Mouse (Mus musculus) urinary bladder, postnatal 25 days (tissue): Measurements from ENCODE around the gene Sik3.

Experiments used
- DNase-seq: peaks from one replicate; pipeline ENCODE4 v3.0.0; 2022; ENCODE audit warnings: low spot score

Sik3 gene

DNA sequence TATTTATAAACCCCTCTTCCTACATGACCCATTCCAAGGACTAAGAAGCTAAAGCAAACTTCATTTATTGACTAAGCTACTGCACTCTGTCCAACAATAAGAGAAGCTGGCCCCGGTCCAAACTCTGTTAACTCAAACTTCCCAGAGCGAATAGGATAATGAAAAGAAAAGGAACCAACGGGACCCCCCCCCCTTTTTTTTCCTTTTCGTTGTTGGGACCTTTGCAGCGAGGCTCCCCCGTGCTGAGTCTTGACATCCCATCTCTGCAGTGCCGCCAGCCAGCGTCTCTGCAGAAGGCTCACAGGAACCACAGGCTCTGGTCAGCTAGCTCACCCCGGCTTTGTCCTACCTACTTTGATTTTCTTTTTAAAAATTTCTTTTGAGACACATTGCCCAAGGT, 3.2 kb downstream of the Sik3 start:
- peak; percentile 49 for DNase-seq

DNA sequence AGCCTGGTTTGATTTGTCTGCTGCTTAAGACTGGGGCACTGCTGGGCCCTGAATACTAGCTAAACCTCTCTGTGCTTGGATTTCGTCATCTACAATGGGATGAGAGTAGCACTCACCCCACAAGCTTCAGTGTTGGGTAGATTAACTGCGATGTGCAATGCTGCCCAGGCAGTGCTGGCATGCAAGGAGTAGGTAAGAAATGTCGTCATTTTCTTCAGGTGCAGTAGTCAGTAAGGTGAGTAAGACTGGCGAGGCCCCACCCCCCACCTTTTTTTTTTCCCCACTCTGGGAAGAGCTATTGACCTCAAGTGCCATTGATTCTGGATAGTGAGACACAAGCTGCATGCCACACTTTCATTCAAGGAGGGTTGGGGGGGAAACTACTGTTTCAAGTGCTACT, 3.8 kb downstream of the Sik3 start:
- no peak for DNase-seq

DNA sequence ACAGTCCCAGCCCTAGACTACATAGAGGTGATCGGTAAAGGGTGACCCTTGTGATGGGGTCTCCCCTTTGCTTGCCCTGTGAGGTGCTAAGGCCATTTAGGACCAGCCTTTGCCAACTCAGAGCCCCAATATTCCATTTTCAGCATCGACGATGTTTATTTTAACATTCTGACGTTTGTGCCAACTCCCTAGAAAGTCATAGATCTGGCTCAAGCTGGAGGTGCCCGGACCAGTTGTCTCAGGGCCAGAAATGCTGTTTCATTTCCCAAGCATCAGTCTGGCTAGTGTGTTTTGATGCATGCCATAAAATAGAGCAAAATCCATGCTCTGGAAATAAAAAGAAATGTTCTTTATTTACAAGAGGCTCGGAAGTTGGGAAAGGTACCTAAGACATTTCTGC, 5.7 kb downstream of the Sik3 start:
- no peak for DNase-seq

DNA sequence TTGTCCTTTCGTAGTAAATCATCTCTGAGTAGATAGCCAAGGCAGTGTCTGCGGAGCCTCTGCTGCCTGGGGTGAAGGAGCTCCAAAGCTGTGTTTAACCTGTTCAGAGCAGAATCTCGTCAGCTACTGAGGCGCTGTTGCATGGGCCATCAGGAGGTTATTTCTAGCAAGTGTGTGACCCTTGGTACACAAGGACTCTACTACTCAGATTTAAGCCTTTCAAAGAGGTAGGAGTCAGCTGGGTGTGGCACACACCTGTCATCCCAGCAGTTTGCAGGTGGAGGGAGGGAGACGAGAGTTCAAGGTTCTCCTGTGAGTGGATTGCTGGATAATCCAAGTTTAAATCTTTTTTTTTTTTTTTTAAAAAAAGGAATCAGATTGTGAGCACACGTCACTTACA, 7.4 kb downstream of the Sik3 start:
- DNase-seq, result no peak

DNA sequence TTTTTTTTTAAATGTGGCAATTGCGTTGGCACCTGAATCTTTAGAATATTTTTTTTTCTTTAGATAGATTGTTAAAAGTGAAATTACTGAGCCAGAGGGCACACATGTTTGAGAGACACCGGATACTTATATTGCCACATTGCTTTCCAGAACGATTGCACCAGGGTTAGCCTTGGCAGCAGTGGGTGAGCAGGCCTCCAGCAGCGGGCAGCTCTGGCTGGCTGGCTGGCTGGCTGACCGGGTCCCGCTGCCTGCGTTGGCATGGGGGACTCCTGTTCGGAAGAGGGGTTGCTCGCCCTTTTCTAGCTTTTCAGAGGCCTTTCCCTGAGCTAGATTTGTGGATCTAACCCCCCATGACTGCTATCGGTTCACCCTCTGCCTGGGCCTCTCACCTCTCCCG, 11.0 kb downstream of the Sik3 start:
- DNase-seq, result no peak

DNA sequence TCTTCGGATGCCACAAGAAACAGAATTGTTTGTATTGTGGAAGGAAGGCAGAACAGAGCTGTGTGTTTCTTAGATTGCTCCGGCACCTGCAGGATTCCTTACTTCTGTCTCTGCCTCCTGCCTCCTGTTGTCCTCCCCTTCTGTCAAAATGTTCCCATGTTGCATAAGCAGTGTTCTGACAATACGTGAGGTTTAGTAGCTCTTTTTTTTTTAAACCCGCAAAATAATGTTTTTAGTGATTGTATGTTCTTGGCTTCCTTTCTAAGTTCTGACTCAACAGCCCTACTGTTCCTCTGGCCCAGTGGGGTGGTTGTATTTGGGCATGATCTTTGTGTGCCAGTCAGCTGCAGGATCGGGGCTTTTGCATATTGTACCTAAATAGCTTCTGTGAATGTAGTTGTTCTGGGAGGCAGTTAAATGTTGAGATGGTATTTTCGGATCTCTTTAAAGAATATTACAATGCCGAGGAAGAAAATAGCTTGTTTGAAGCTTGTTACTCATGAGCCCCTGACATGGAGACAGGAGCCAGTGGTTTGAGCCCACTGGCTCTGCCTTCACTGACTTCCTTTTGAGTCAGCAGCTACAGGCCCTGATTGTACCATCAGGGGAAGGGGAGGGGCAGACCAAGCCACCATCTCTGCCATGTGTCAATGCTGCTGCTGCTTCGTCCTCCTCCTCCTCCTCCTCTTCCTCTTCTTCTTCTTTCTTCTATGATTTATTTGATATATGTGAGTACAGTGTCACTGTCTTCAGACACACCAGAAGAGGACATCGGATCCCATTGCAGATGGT, 13.6 kb downstream of the Sik3 start:
- no peak for DNase-seq

DNA sequence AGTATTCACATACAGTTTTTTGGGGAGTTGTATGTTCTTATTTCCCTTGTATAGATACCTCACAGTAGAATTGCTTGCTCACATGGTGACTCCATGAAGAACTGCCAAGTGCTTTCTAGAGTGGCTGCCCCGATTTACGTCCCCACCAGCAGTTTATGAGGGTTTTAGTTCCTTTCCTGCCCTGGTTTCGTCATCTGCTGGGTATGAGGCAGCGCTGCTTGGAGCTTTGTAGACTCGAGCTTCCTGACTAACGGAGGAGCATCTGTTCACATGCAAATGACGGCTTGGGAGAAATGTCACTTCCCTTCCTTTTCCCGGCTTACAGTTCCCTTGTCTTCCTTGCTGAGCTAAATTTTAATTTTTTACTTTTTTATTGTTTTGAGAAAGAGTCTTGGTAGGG, 15.4 kb downstream of the Sik3 start:
- no peak for DNase-seq

DNA sequence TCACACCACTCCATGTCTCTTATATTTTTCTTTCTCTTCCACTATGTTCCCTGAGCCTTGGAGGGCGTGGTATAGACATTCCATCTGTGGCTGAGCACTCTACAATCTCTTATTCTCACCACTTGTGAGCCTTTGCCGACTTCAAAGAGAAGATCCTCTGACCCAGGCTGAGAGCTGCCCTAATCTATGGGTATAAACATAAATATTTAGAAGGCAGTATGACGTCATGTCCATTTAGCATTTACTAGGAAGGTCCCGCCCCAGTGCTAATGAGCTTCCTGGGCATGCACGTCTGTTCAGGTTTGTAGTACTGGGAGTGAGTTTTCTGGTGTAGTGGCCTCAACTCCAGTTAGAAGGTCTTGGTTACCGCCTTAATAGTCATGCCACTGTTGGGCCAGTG, 16.9 kb downstream of the Sik3 start:
- DNase-seq, result no peak

DNA sequence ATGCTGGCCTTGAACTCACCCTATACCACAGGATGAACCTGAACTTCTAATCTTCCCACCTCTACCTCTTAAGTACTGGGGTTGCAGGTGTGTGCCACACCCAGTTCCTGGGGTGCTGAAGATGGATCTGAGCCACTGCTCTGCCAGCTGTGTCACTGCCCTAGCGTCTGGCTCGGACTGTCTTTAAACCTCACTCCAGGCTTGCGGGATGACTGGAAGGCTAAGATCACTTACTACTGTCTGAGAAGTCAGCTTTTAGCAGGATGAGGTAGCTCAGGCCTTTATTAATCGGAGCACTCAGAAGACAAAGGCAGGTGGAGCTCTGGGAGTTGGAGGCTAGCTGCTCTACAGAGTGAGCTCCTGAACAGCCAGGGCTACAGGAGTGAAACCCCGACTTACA, 17.6 kb downstream of the Sik3 start:
- no peak for DNase-seq

DNA sequence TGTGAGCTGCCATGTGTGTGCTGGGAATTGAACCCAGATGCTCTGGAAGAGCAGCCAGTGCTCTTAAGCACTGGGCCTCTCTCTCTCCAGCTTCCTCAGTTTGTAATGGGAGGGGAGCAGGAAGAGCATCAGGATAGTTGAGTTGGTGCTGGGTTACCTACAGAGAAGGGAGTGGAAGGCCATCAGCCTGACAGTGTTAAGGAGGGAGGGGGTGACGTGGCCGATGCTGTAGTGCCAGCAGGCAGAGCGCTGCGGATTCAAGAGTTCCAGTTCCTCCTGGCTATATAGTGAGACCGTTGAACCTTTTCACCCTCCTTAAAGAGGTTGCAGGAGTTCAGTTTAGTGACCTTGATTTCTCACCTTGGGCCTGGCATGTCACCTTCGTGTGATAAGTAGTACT, 18.3 kb downstream of the Sik3 start:
- DNase-seq, result no peak

DNA sequence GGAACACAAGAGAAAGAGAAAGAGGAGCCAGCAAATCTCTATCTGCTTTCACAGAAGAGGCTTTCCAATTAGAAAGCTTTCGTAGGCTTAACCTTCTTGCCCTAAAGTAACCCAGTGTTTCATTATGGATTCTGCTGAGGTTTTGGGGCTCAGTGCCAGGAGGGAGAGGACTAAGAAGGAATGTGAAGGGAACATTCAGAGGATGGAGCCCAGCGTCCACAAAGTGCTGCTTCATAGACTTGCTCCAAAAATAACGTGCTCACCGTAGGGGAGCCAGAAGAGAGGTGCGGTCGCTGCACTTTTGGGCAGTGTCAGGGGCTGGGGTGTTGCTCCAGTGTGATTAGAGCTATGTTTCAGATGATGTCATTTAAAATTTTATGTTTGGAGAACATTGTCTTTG, 19.6 kb downstream of the Sik3 start:
- DNase-seq, result peak; percentile 29

DNA sequence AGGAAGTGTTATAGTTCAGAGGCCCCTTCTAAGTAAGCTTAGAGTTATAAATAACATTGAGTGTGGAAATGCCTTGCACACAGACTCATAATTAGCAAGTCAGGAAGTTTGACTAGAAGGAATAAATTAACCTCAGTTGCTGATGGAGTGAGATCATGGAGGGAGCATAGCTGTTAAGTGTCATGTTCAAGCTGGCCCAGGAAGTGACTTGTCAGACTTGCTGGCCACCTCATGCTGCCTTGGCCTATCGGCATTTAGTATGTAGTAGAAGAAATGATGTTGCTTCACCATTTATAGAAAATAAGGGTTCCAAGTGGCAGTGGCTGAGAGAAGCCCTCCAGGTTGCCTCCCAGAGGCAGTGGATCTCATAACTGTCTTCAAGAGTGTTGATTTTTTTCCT, 20.4 kb downstream of the Sik3 start:
- DNase-seq, result no peak

DNA sequence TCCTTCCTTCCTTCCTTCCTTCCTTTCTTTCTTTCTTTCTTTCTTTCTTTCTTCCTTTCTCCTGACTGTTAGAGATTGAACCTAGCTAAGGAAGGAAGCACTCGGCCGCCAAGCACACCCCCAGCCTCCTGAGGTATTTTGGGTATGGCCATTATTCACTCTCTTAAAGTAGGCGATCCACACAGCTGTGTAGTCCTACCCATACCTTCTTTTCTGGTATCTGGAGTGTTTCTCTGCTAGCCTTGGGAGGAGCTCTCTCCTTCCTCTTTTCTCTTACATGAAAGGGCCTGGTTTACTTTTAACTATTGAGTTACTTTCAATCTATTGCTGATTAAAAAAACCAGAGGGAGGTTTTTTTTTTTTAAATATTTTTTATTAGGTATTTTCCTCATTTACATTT, 21.2 kb downstream of the Sik3 start:
- DNase-seq, result no peak

DNA sequence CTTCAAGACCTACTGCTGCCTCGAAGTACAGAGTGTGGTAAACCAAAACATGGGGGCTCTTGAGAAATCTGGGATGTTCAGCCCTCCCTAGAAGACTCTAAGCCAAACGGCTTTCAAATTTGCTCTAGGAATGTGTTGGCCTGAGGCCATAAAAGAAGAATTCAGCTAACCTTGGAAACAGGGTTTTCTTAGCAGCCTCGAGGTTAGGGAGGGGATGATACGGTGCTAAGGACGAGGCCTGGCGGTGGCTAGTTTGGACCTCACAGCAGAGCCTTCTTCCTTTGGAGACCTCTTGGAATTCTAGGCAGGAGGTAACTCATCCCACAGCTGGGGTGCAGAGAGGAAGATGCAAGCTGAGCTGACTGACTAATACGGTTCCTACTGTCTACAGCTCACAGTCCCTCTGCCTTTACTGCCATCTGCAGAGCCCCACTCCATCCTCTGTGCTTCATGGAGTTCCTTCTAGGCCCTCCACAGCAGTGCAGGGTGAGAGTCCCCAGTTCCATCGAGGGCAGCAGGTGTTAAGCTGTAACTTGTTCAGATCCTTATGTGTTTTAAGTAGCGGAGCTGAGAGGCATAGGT, 22.8 kb downstream of the Sik3 start:
- no peak for DNase-seq

DNA sequence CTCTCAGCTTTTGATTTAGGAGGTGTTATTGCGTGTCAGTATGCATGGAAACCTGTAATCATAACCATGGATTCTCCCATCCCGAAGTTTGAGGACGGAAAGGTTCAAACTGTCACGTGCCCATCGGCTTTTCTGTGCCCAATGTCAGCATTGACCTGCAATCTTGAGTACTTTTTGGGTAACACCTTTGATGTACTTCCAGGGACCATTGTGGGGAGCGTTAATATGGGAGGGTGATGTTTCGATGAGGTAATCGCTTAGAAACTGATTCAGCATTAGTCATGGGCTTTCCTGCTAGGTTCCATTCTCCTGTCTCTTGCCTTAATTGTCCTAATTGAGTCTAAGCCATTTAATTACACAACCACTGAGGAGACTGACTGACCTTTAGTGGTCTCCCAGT, 24.3 kb downstream of the Sik3 start:
- no peak for DNase-seq

DNA sequence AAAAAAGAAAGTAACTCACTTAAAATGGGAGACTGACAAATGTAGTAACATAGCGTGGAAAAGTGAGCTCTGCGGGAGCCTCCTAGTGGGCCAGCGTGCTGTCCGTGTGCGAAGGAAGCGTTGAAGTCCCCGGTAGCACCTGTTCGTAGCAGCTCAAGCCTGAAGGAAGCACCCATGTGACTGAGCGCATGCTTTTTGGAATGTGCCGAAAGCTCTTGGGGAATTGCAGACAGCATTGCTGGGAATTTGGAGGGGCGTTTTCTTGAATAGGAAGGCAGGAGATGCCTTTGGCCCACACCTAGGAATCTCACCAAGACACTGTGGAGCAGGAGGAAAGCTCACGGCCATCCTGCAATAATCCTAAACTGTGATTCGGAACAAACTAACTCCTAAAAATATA, 26.2 kb downstream of the Sik3 start:
- no peak for DNase-seq

DNA sequence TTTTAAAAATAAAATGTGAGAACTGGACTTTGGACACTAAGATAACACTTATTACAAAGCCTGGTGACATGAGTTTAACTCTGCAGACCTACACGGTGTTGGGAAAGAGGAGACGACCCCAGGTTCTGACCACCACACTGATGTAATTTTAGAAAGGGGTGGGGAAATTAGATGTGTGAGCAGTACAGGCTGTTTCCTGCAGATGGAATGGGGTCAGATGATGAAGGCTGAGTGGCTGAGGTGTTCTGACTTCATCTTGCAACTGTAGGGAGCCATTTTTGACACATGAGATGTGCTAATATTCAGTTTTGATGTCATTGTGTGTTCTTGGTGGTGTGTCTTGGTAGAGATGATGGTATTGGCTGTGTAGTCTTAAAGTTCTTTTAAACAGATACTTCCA, 28.6 kb downstream of the Sik3 start:
- DNase-seq, result no peak

DNA sequence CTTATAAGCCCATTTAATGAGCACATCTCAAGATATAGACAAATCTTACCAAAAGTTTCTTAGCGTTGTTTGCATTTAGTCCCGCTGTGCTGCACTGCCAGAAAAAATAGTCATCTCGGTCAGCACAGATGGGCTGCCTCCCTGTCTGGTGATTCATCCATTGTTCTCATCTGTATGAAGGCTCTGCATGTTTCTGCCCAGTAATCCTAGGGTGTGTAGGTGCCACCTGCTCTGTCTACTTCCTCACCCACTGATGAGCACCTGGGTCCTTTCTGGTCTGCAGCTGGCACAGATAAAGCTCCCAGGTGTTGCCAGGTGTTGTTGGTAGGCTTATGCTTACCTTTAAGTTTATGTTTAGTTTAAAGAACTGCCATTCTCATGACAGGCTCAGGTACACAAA, 29.8 kb downstream of the Sik3 start:
- no peak for DNase-seq

DNA sequence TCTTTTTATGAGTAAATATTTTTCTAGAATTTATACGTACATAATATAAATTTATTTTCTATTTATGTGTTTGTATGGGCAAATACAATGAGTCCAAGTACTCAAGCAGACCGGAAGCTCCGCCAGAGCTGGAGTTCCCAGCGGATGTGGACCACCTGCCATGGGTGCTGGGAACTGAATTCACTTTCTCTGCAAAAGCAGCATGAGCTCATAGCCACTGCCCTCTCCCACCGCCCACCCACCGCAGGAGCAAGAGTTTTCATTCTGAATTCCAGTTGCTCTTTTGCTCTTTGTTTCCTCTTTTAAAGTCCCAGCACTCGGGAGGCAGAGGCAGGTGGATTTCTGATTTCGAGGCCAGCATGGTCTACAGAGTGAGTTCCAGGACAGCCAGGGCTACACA, 31.0 kb downstream of the Sik3 start:
- no peak for DNase-seq

DNA sequence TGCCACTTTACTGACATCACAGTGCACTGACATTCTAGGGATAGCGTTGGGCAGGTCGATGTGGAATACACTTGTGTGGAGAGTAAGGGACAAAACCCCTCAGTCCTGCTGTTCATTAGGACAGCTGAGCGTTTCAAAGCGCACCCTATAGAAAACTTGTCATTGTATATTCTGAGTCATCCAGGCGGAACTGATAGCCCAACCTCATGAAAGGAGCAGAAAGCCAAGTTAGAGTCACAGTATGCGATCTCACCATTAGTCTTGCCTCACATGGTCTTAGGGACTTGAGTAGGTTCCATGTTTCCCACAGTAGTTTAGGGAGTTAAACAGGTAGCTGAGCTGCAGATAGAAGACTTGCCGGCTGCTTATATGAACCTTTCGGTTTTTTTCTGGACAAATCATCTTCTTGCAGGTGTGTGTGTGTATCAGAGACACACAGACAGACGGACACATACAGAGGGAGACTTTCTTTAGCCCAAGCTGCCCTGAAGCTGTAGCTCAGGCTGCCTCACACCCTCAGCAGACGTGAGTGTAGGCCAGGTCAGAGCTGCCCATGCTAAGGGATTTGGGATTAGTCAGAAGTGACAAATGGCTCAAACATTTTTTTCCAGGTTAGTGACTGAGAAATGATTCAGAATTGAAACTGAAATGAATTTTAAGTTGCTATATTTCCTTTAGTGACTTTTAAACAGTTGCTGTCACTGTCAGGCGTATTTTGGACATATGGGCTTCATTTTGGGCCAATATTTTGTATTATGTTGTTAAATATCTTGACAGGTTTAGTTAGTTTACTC, 34.3 kb downstream of the Sik3 start:
- no peak for DNase-seq

DNA sequence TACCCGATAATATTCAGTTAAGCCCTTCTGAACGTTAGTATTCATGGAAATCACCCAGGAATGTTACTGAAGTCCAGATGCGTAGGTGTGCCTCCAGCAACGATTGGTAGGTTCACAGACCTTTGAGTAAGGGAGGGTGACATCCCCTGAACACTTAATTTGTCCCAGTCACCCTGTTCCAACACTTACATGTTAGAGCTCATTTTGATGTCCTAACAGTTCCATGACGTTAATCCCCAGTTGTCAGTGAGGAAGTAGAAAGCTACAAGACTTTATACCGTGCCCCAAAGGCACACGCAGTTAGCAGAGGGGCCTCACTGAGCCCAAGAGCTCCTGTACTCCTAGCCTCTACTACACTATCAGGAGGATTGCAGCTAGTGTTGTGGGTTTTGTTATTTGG, 36.9 kb downstream of the Sik3 start:
- no peak for DNase-seq

DNA sequence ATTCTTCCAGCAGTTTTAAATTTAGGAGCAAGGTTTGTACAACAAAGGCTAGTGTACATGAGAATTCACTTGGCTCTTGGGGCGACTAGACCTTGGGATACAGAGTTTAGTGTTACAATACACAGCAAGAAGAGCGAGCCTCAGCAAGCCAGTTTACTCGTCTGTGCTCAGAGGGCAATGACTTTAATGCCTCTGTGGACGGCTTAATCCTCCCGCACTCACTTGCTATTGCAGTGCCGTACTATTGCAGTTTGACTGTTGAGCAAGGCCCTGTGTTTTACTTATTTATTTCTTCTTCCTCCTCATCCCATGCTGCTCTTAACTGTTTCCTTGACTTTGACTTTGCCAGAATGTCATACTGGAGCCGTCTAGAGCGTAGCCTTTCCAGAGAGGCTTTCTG, 37.6 kb downstream of the Sik3 start:
- no peak for DNase-seq

DNA sequence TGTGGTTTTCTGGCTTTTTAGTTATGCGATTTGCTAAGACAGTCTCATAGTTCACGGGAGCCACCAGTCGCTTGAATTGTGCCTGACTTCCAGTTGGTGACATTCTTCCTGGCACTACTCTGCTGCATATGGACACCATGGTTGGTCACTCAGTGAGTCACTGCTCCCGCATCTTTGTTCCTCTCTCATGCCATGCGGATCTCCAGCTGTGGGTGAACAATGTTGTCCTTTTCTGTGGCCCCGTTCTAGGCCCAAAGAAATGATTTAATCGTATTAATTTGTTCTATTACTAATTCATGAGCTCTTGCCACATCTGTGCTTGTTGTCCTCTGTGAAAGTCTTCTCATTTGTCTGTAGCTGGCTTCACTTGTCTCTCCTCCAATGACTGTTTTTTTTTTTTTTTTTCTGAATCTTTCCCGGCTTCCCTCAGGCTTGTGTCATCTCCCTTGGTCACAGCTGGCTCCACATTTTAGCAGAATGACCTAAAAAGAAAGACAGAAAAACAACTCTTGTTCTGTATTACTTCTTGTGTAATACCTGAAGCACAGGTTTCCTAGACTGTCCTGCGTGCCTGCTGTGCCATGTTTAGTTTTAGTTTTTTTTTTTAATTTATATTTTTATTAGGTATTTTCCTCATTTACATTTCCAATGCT, 40.5 kb downstream of the Sik3 start:
- no peak for DNase-seq
